Mouse (Mus musculus): ENCODE measurements at regions not wholly inside any gene's neighbourhood (a gene's known extent, or its start where the extent isn't known, plus 50 kb on each side); places are given as distances from the start of the nearest gene placed in this dataset.
A peak's percentile ranks its signal among the peaks of the same experiment; 100 is the strongest.

GRCm38 (mm10) chr16:51675988-51676387, 355.0 kb upstream of the Cblb start:
- no peak for DNase-seq

- DNase-seq = no peak
Measured at GRCm38 (mm10) chr16:51690861-51691260, 340.2 kb upstream of the Cblb start.

- DNase-seq = no peak
Measured at GRCm38 (mm10) chr16:51705026-51705425, 326.0 kb upstream of the Cblb start.

- DNase-seq = no peak
Measured at GRCm38 (mm10) chr16:51718695-51719094, 312.3 kb upstream of the Cblb start.

- DNase-seq = no peak
Measured at GRCm38 (mm10) chr16:51719637-51720036, 311.4 kb upstream of the Cblb start.

- no peak for DNase-seq
Measured at GRCm38 (mm10) chr16:51722682-51723081, 308.3 kb upstream of the Cblb start.

- no peak for DNase-seq
Measured at GRCm38 (mm10) chr16:51741875-51742274, 289.1 kb upstream of the Cblb start.

- DNase-seq = no peak
Measured at GRCm38 (mm10) chr16:51751878-51752277, 279.1 kb upstream of the Cblb start.

- DNase-seq = no peak
Measured at GRCm38 (mm10) chr16:51758361-51759227, 272.4 kb upstream of the Cblb start.

- DNase-seq = no peak
Measured at GRCm38 (mm10) chr16:51759228-51759647, 271.8 kb upstream of the Cblb start.

GRCm38 (mm10) chr16:51767556-51767955, 263.5 kb upstream of the Cblb start:
- peak; percentile 68 to 72 for DNase-seq

- DNase-seq = no peak
Measured at GRCm38 (mm10) chr16:51778920-51779319, 252.1 kb upstream of the Cblb start.

- DNase-seq = no peak
Measured at GRCm38 (mm10) chr16:51795003-51795402, 236.0 kb upstream of the Cblb start.

GRCm38 (mm10) chr16:51807323-51807722, 223.7 kb upstream of the Cblb start:
- no peak for DNase-seq

- no peak for DNase-seq
Measured at GRCm38 (mm10) chr16:51809120-51809519, 221.9 kb upstream of the Cblb start.

- DNase-seq = no peak
Measured at GRCm38 (mm10) chr16:51811073-51811472, 220.0 kb upstream of the Cblb start.

- DNase-seq = no peak
Measured at GRCm38 (mm10) chr16:51842770-51843169, 188.3 kb upstream of the Cblb start.

GRCm38 (mm10) chr16:51845539-51845938, 185.5 kb upstream of the Cblb start:
- DNase-seq = no peak

GRCm38 (mm10) chr16:51880711-51881110, 150.3 kb upstream of the Cblb start:
- DNase-seq = no peak

- no peak for DNase-seq
Measured at GRCm38 (mm10) chr16:51881127-51881526, 149.9 kb upstream of the Cblb start.

- DNase-seq = no peak
Measured at GRCm38 (mm10) chr16:51883813-51884212, 147.2 kb upstream of the Cblb start.

GRCm38 (mm10) chr16:51887496-51887895, 143.5 kb upstream of the Cblb start:
- no peak for DNase-seq

- no peak for DNase-seq
Measured at GRCm38 (mm10) chr16:51905588-51905987, 125.4 kb upstream of the Cblb start.

GRCm38 (mm10) chr16:51906686-51907085, 124.3 kb upstream of the Cblb start:
- DNase-seq = no peak

All from adrenal gland, postnatal 36 days (tissue).